Comparison of ENCODE assay signal across 19 mouse cellular contexts in genomic region chr8:88593947-88594346, GRCm38 (mm10).
"Had no signal": no experiment of that assay in that cellular context is flagged by ENCODE, and none has a peak within 500 bp of the region (broad histone marks: within the 10 kb centered on the region; RNA-seq: fewer than 3 reads in every experiment).

No protein-coding gene starts in this region.

- DNase-seq: kidney, adult 2 months; kidney, postnatal 25 days; layer of hippocampus, adult 9-11 months; liver, postnatal 0 days; lung, postnatal 10 days; lung, postnatal 36 days; midbrain, embryonic 14.5 days; right cerebral cortex, postnatal 25 days; spleen, adult 18-20 months; thymus, adult 18-20 months; thymus, postnatal 36 days had no signal

- H3K27ac ChIP-seq: kidney, postnatal 0 days; layer of hippocampus, adult 2 months; limb, embryonic 12.5 days; limb, embryonic 15.5 days; liver, embryonic 14.5 days; lung, embryonic 15.5 days had no signal

- H3K4me2 ChIP-seq: limb, embryonic 12.5 days; limb, embryonic 15.5 days; liver, embryonic 11.5 days; lung, embryonic 15.5 days; midbrain, embryonic 11.5 days had no signal

- H3K4me3 ChIP-seq: layer of hippocampus, adult 2 months; limb, embryonic 12.5 days; limb, embryonic 15.5 days; lung, embryonic 15.5 days had no signal

- H3K9me3 ChIP-seq: limb, embryonic 12.5 days; limb, embryonic 15.5 days; lung, embryonic 15.5 days had no signal

- H3K9ac ChIP-seq: limb, embryonic 12.5 days; limb, embryonic 15.5 days; liver, embryonic 14.5 days; liver, postnatal 0 days; lung, embryonic 15.5 days had no signal

- ATAC-seq: liver, postnatal 0 days had no signal

- H3K27me3 ChIP-seq: limb, embryonic 12.5 days; limb, embryonic 15.5 days; lung, embryonic 15.5 days had no signal
